Mouse (Mus musculus): Measurements from ENCODE around the gene Otop2.

The Otop2 gene

DNA sequence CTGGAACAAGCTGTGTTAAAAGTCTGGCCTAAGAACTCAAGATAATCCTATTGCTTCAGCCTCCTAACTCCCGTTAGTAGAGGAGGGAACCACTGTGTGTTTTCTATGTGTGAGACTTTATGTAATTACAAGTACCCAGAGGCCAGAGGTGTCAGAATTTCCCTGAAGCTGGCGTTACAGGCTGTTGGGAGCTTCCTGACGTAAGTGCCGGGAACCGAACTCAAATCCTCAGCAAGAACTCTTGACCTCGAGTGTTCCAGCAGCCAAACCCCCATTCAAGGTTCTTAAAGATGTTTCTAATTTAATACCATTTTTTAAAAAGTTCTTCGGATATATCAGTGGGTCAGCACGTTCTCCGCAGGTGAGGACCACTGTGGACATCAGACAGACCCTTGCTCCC, 74.3 kb downstream of the Otop2 start:
- DNase-seq (ENCODE audit: low spot score in 2 of 2) = no peak

Measured in right cerebral cortex, postnatal 36 days (tissue).